In the genomic region with DNA sequence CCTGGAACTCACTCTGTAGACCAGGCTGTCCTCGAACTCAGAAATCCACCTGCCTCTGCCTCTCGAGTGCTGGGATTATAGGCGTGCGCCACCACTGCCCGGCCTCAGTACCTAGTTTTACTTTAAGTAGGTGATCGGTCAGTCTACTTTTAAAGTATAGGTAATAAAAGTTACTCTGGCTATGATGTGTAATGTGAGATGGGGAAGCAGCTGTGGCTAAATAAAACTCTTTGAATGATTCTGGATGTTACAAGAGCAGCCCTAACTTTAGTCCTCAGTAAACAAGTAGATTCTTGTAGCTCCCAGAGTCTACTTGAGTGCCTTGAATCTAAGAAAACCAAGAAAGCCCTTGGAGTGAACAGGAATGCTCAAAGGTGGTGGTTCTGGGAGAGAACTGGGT, we compare ENCODE assay signal across 15 mouse cellular contexts.
"Had no signal": no experiment of that assay in that cellular context is flagged by ENCODE, and none has a peak within 500 bp of the region (broad histone marks: within the 10 kb centered on the region; RNA-seq: fewer than 3 reads in every experiment).

No protein-coding gene starts in this region.

- H3K27me3 ChIP-seq: liver, embryonic 13.5 days; liver, embryonic 15.5 days; megakaryocyte, embryonic 14.5 days; midbrain, embryonic 13.5 days; midbrain, embryonic 15.5 days; neural tube, embryonic 12.5 days had no signal

- DNase-seq: liver, embryonic 13.5 days; liver, postnatal 0 days; lung, embryonic 14.5 days; lung, postnatal 36 days; right cerebral cortex, postnatal 14 days; spleen, adult 18-20 months; thymus, adult 18-20 months; thymus, postnatal 14 days; thymus, postnatal 4 days had no signal

- H3K9ac ChIP-seq: liver, embryonic 13.5 days; liver, embryonic 15.5 days; liver, postnatal 0 days; lung, embryonic 14.5 days; midbrain, embryonic 13.5 days; midbrain, embryonic 15.5 days; neural tube, embryonic 12.5 days had no signal

- H3K4me3 ChIP-seq: liver, embryonic 13.5 days; liver, embryonic 15.5 days; megakaryocyte, embryonic 14.5 days; midbrain, embryonic 13.5 days; midbrain, embryonic 15.5 days; neural tube, embryonic 12.5 days had no signal

- H3K4me1 ChIP-seq: neural tube, embryonic 12.5 days had no signal

- H3K27ac ChIP-seq: liver, embryonic 13.5 days; liver, embryonic 15.5 days; macrophage; midbrain, embryonic 13.5 days; midbrain, embryonic 15.5 days; neural tube, embryonic 12.5 days had no signal
